Mouse (Mus musculus) duodenum, adult 2 months (tissue): Measurements from ENCODE around the gene Nif3l1. TPM values are rescaled to one million over a fixed set of nuclear protein-coding genes. Genes with fewer than 3 reads are reported as not detected.

ENCODE experiments used
- polyA plus RNA-seq: library from polyadenylated mRNA; depleted of rRNA; stranded (reverse); fragments of >200 nt; gene quantifications from 2 replicates; pipeline ENCODE4 v1.2.3, GENCODE M21; 2012; ENCODE audit warnings: low replicate concordance; rRNA removed

Gene Nif3l1
- 5.3 and 7.0 TPM in 2 replicates for polyA plus RNA-seq

DNA sequence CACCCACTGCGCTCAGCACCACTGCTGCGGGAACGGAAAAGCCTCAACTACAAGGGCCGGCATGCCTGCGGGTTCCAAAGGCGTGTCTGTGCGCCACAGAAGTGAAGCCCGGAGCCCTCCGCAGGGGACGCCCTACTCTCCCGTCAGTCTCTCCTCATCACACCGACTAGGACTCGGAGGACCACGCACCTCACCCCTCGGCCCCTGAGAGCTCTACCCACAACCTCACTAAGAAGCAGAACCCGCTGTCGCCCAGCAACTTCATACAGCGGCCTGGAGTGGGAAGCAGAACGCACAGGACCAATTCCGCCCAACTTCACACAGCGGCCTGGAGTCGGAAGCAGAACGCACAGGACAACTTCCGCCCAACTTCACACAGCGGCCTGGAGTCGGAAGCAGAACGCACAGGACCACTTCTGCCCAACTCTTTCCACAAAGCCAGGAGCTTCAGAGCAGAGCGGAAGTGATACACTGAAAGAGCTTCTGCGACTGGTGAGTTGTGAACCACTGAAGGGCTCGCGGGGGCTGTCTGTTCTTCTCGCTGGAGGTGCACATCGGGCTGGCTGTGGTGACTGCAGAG is at the start of gene Nif3l1, which contains the start of gene Ppil3:
Gene Nif3l1, plus strand, starts transcription at position 9 of the 580 bp plus-strand sequence.
Gene Ppil3, minus strand, starts transcription at position 344 of the 580 bp plus-strand sequence.

DNA sequence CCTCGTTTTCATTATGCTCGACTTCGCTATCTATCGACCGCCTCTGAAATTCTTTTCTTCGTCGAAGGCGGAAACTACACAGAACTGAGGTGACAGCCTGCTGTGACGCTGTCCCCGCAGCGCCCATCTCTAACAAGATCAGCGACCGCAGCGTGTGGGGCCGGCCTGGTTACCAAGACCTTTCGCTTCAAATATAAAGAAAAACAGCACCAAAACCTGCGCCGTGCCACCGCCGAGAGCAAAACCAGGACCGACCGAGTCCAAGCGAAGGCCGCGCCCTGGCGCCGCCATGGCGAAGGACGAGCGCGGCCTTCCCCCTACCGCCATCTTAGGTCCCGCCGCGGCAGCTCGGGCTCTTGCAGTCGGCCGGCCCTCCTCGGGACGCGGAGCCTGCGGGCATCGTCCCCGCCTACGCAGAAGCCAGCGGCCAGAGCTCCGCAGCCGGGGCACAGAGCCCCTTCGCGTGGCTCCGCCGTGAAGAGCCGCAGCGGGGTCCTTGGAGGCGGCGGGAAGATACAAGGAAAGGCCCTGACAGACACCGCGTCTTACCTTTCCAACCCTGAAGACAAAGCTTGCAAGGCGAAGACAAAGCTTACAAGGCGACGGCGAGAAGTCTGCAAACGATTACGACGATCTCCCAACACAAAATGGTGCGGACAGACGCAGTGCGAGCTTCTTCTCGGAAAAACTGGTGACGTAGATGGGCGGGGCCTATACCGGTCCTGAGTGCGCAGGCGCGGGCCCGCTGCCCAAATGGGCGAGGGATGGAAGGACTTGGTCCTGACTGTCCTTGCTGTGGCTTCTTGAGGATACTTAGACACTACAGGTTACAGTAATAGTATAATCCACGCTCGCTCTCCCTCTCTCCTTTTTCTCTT is 21.3 kb upstream of the Nif3l1 start, which contains the start of gene Clk1:
Gene Clk1, minus strand, starts transcription at position 696 of the 878 bp plus-strand sequence.

DNA sequence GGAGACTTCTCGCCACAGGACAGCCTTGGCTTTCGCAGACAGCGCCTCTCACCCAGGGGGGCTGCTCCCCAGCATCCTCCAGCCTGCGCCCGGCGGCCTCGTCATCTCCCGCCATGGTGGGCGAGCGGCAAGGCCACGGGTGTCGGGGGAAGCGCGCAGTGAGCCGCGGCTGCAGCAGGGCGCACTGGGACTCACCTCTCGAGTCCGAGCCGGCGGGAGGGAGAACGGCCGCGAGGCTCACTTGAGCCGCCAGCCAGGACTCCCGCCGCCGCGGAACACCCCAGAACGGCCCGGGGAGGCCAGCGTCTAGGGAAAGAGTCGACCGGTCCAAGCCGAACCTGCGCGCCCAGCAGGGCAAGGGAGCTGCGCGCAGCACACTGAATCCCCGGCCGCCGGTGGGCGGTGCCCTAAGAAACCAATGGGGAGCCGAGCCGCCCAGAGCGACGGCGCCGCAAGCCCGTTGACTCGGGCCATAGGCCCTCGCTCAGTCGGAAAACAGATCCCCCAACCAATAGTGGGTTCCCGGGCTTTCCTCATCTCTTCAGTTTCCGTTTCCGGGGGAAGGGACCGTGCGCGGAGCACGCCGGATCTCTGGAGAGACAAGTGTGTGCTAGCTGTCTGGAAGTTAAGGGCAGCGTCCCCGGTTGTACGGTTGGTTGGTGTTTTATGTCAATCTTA is 59.8 kb downstream of the Nif3l1 start, which contains the start of gene Orc2:
Gene Orc2, minus strand, starts transcription at position 533 of the 678 bp plus-strand sequence.

Other genes with a start within 250 kb of the Nif3l1 start
- not detected in 2 replicates for gene Aox4, start 234.8 kb upstream of the Nif3l1 start, polyA plus RNA-seq
- gene Aox2, start 166.8 kb upstream of the Nif3l1 start, polyA plus RNA-seq = not detected in 2 replicates
- gene Bzw1, start 52.3 kb upstream of the Nif3l1 start, polyA plus RNA-seq = 4.3 and 6.8 TPM in 2 replicates
- 4.2 and 6.0 TPM in 2 replicates for gene Clk1, start 21.1 kb upstream of the Nif3l1 start, polyA plus RNA-seq
- 4.8 and 5.5 TPM in 2 replicates for gene Ppil3, start 335 bp downstream of the Nif3l1 start, polyA plus RNA-seq
- gene Orc2, start 60.0 kb downstream of the Nif3l1 start, polyA plus RNA-seq = 1.1 and 1.2 TPM in 2 replicates
- 0.14 and 0.42 TPM in 2 replicates for gene Fam126b, start 141.2 kb downstream of the Nif3l1 start, polyA plus RNA-seq
- 7.8 and 12.0 TPM in 2 replicates for gene Ndufb3, start 141.2 kb downstream of the Nif3l1 start, polyA plus RNA-seq